ENCODE assay signal across 11 mouse cellular contexts in the genomic region with DNA sequence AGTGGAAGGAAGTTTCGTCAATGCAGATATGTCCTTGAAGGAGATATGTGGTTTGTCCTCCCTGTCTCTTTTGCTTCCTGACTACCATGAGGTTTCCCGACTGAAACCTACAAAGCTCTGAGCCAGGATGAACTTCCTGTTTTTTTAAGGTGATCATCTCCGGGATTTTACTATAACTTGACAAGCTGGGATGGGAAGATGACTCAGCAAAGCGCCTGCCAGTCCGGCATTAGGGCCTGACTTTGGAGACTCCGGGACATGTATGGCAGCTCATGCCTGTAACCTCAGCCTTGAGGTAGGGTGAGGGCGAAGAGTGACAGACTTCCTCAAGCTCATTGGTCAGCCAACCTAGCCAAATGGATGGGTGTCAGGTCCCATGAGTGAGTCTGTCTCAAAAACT.
"Had no signal": no experiment of that assay in that cellular context is flagged by ENCODE, and none has a peak within 500 bp of the region (broad histone marks: within the 10 kb centered on the region; RNA-seq: fewer than 3 reads in every experiment).

No protein-coding gene starts in this region.

- H3K9ac ChIP-seq: kidney, embryonic 15.5 days; limb, embryonic 13.5 days; liver, embryonic 14.5 days; midbrain, embryonic 12.5 days had no signal

- H3K9me3 ChIP-seq: kidney, embryonic 15.5 days; limb, embryonic 13.5 days; midbrain, embryonic 12.5 days had no signal

- H3K27me3 ChIP-seq: kidney, embryonic 15.5 days; limb, embryonic 13.5 days; midbrain, embryonic 12.5 days had no signal

- H3K4me1 ChIP-seq: midbrain, embryonic 12.5 days had no signal

- H3K4me2 ChIP-seq: kidney, embryonic 15.5 days; limb, embryonic 13.5 days; midbrain, embryonic 12.5 days had no signal

- H3K4me3 ChIP-seq: kidney, embryonic 15.5 days; limb, embryonic 13.5 days; midbrain, embryonic 12.5 days had no signal

- H3K36me3 ChIP-seq: kidney, embryonic 15.5 days; limb, embryonic 13.5 days; midbrain, embryonic 12.5 days had no signal

- DNase-seq: kidney, adult 2 months; kidney, postnatal 14 days; left cerebral cortex, postnatal 4 days; lung, adult 18-20 months; thymus, postnatal 25 days had no signal

- H3K27ac ChIP-seq: kidney, embryonic 15.5 days; limb, embryonic 13.5 days; liver, embryonic 14.5 days; midbrain, embryonic 12.5 days; stomach, postnatal 0 days had no signal

- ATAC-seq: midbrain, embryonic 16.5 days had no signal
